Mouse (Mus musculus) megakaryocyte, embryonic 14.5 days (primary cell): ENCODE measurements around the gene Ahcyl1. TPM values are rescaled to one million over a fixed set of nuclear protein-coding genes. Genes with fewer than 3 reads are reported as not detected.
"Not testable (repeated sequence)": the region's sequence is repeated elsewhere in the genome, so short reads cannot be mapped to it uniquely, and the experiment has no call there.

Experiments
- H3K27me3 ChIP-seq: replicated peaks from 2 replicates; pipeline ENCODE3; 2012; ENCODE audit warnings: inconsistent platforms
- H3K36me3 ChIP-seq: replicated peaks from 2 replicates; pipeline ENCODE3; 2012; ENCODE audit warnings: low read length, inconsistent platforms, mixed read lengths
- H3K4me1 ChIP-seq: 2 replicates; pipeline ENCODE4 v1.6.1; 2012; ENCODE audit warnings: inconsistent platforms
- H3K4me3 ChIP-seq: replicated peaks from 2 replicates; pipeline ENCODE3; 2012; ENCODE audit warnings: moderate library complexity, mild to moderate bottlenecking, inconsistent platforms
- H3K9me3 ChIP-seq: 2 replicates; pipeline ENCODE4 v1.6.1; 2012; ENCODE audit warnings: inconsistent platforms
- FLI1 ChIP-seq: IDR thresholded peaks from 2 replicates; pipeline ENCODE4 v1.6.1; 2012; ENCODE audit warnings: low read length, inconsistent platforms, mixed read lengths
- GATA1 ChIP-seq: IDR thresholded peaks from 3 replicates; pipeline ENCODE4 v1.6.1; 2012; ENCODE audit warnings: mixed read lengths, low read length, inconsistent platforms, borderline replicate concordance
- polyA plus RNA-seq: library from polyadenylated mRNA; stranded (reverse); fragments of >175 nt; gene quantifications from 2 replicates; pipeline ENCODE4 v1.2.3, GENCODE M21; 2012; ENCODE audit warnings: low replicate concordance; ENCODE audit not compliant: insufficient read depth

The Ahcyl1 gene
- polyA plus RNA-seq, 1 experiment = 3.6 TPM

DNA sequence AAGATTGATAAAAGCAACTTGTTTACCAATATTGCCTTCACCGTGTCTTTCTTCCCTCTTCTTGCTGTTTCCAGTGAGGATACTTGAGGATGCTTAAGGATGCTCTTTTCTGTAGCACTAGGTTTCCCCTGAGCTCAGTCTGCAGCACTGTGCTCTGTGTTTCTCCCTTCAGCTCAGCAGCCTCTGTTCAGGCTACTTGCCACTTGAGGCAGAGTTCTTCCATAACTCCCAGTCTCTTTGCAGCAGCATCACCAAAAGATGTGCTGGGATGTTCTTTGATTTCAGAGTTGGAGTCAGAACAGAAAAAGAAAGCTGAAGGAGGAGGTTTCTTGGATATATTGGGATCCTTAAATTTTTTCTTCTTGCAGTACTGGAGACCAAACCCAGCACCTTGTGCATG lies 42.3 kb upstream of the Ahcyl1 start:
- no peak for TF ChIP-seq GATA1
- TF ChIP-seq FLI1 = no peak
- peaks cover 12% of the 10 kb centered on the region for H3K36me3 ChIP-seq
- H3K27me3 ChIP-seq = peaks cover 32% of the 10 kb centered on the region
- H3K9me3 ChIP-seq = no peaks in the 10 kb centered on the region
- H3K4me1 ChIP-seq = peaks cover 56% of the 10 kb centered on the region
- H3K4me3 ChIP-seq = no peak overlapping the region

DNA sequence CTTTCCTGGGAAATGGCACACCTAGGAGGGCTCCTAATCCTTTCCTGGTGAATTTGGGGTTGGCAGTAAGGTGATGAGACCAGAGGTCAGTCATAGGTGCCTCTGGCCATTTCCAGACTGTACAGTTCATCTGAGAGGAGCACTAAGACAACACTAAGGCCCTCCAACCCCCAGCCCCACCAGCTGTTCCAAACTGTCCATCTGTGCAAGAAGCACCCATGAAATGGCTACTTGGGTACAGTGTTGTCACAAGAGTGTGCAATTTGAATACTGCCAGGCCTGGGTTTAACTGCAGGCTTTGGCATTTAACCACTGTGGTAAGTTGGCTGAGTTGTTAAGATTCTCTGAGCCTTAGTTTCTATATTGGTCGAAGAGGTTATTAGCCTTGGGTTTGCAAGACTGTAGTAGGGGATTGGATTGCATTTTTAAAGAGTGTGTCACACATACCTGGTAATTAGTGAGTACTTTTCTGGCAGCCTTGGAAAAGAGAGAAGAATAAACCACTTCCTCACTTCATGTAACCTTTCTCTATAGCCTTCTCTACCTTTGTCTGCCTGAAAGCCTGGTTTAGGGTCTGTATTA lies 41.3 kb upstream of the Ahcyl1 start:
- Histone ChIP-seq H3K9me3 (no peaks in the 10 kb centered on the region), H3K4me3 (no peak overlapping the region), H3K4me1 (peaks cover 52% of the 10 kb centered on the region), H3K27me3 (peaks cover 23% of the 10 kb centered on the region), H3K36me3 (peaks cover 9% of the 10 kb centered on the region)
- no peak for TF ChIP-seq FLI1

DNA sequence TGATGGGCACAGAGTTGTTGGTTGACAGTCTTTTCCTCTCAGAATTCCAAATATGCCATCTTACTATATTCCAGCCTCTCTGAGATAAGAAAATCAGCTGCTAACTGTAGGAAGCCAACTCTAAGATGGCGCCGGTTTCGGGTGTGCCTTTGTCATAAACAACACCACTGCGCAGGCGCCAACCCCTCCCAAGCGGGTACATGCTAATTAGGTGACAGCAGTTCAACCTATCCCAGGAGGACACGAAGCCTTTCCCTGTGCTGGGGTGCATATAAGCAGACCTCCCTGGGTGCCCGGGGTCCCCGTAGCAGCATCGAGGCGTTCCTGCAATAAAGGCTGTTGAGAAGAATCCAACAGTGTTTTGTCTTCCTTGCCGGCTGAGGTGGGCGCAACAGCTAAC lies 39.3 kb upstream of the Ahcyl1 start:
- H3K4me3 ChIP-seq, H3K9me3 ChIP-seq, H3K36me3 ChIP-seq: not testable (repeated sequence)
- Histone ChIP-seq H3K27me3 (peaks cover 15% of the 10 kb centered on the region), H3K4me1 (peaks cover 47% of the 10 kb centered on the region)

DNA sequence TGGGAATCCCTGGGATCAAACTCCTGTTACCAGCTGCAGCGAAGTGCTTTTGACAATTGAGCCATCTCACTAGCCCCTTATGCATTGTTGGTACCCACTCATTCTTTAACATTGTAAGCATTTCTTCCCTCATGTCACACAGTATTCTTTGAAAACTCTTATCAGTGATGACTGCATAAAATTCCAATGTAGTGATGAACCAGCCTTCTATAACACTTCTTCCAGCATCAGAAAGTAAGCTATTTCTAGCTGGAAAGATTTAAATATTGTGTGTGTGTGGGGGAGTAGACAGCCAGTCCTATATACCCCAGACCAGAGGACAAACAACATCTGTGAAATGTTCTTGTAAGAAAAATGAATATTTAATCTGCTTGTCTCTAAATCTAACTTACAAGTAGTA lies 37.0 kb upstream of the Ahcyl1 start:
- Histone ChIP-seq H3K27me3 (peaks cover 16% of the 10 kb centered on the region), H3K4me3 (no peak overlapping the region), H3K36me3 (no peaks in the 10 kb centered on the region), H3K9me3 (no peaks in the 10 kb centered on the region), H3K4me1 (peaks cover 39% of the 10 kb centered on the region)
- TF ChIP-seq GATA1 (no peak), FLI1 (no peak)

DNA sequence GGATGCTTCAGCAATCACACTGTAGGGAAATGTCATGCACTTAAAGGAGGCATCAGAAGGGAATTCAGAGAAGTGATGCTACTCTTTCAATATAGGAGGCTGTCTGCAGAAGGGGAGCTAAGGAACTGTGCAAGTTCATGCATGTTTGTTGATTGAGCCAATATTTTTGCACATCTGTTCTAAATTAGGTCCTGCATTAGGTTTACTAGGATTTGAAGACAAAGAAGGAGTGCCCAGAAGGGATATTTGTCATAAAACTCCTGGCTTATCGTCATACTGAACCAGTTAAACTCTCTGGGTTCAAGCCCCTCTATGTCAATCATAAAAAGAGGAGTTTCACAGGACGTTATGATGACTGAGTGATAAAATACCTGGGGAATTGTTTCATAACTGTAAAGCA lies 33.9 kb upstream of the Ahcyl1 start:
- Histone ChIP-seq H3K4me3 (no peak overlapping the region), H3K36me3 (no peaks in the 10 kb centered on the region), H3K4me1 (peaks cover 52% of the 10 kb centered on the region), H3K27me3 (peaks cover 10% of the 10 kb centered on the region), H3K9me3 (peaks cover 6% of the 10 kb centered on the region; the same call in 1 of the 2 replicates)
- TF ChIP-seq GATA1 = no peak
- no peak for TF ChIP-seq FLI1

DNA sequence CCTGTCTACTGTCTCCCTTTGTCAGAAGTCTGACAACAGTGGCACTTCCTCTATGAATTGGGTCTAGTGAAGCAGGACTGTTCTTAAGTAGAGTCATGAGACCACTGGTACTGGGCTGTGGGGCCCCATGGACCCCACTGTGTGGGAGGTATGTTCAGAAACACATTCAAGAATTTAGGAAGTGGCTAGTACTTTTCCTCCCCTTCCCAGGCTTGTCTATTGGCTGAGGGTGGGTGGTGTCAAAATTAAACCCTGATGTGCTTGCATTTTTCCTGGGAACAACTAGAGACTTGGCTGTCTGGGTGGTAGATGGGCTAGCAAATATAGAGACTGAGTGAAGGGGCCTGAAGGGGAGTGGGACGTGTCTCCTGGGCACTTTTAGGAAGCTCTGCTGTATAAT lies 32.1 kb upstream of the Ahcyl1 start:
- TF ChIP-seq FLI1 (no peak), GATA1 (no peak)
- H3K27me3 ChIP-seq = peaks cover 4% of the 10 kb centered on the region
- H3K4me3 ChIP-seq = no peak overlapping the region
- peaks cover 57% of the 10 kb centered on the region for H3K4me1 ChIP-seq
- H3K9me3 ChIP-seq = peaks cover 6% of the 10 kb centered on the region; the same call in 1 of the 2 replicates
- no peaks in the 10 kb centered on the region for H3K36me3 ChIP-seq

DNA sequence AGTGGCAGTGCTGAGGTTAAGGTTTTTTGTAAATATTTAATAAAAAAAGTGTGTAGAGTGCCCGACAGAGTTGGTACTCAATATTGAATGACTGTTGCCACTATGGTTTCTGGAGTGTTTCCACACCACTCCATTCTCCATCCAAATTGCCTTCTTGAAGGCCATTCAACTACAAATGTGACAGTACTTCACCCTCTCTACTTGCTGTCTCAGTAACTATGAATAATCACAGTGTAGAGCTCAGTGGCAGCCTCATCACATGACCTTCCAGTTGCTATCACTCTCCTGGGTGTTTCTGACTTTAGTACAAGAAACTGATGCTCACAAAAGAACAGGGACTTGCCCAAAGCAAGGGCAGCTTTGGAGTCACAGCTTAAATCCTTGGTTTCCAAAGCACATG lies 19.6 kb upstream of the Ahcyl1 start:
- Histone ChIP-seq H3K9me3 (no peaks in the 10 kb centered on the region), H3K4me1 (peaks cover 12% of the 10 kb centered on the region)
- TF ChIP-seq FLI1 (no peak), GATA1 (no peak)

DNA sequence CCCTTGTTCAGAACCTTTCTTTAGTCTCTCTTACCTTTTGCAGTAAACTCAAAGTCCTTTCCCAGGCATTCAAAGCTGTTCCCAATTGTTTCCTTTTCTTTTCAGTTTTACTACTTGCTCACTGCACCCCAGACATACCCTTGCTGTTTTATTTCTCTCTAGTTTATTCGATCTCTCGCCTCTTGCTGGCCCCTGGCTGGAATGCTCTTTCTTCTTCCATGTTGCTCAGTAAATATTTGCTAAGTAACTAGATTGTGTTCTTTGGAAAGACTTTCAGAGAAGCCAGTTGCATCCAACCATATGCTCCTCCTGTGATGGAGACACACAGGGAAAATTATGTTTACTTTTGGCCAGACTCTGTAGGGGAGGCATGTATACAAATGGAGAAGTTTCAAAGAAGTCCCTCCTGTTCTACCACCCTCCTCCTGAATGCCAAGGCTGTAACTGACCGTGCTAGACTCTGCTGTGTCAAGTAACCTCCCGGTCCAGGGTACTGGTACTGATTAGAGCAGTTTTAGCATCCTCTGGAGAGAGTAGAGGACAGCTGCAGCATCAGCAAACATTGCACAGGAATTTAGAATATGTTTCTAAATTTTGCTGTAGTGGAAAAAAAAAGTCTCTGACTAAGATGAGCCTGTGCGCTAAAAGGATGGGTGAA lies 18.0 kb upstream of the Ahcyl1 start:
- no peak overlapping the region for H3K4me3 ChIP-seq
- H3K36me3 ChIP-seq = no peaks in the 10 kb centered on the region
- no peaks in the 10 kb centered on the region for H3K9me3 ChIP-seq
- peaks cover 30% of the 10 kb centered on the region for H3K27me3 ChIP-seq
- TF ChIP-seq FLI1 (no peak), GATA1 (no peak)
- H3K4me1 ChIP-seq = peaks cover 12% of the 10 kb centered on the region

More for the DNA sequence above, 19.6 kb upstream of the Ahcyl1 start:
- Histone ChIP-seq H3K27me3 (peaks cover 30% of the 10 kb centered on the region), H3K36me3 (no peaks in the 10 kb centered on the region), H3K4me3 (no peak overlapping the region)

DNA sequence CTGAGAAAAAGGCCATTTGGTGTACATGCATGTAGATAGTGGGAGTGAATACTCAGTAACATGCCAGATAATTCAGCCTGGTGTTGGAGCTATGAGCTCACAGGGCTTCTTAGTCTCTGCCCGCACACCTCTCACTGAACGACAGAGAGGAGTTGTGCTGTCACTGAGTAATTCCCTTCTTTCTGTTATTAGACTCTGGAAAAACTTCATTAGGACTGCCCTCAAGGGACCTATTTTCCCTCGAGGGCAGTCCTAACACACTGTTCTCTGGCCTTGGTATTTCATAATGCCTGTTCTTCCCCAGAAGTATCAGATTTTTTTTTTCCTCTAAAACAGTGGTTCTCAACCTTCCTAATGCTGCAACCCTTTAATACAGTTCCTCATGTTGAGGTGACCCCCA lies 15.7 kb upstream of the Ahcyl1 start:
- no peaks in the 10 kb centered on the region; the same call in 1 of the 2 replicates for H3K4me1 ChIP-seq
- H3K27me3 ChIP-seq = peaks cover 26% of the 10 kb centered on the region
- no peaks in the 10 kb centered on the region for H3K36me3 ChIP-seq
- TF ChIP-seq FLI1 (no peak), GATA1 (no peak)
- no peaks in the 10 kb centered on the region for H3K9me3 ChIP-seq
- no peak overlapping the region for H3K4me3 ChIP-seq

DNA sequence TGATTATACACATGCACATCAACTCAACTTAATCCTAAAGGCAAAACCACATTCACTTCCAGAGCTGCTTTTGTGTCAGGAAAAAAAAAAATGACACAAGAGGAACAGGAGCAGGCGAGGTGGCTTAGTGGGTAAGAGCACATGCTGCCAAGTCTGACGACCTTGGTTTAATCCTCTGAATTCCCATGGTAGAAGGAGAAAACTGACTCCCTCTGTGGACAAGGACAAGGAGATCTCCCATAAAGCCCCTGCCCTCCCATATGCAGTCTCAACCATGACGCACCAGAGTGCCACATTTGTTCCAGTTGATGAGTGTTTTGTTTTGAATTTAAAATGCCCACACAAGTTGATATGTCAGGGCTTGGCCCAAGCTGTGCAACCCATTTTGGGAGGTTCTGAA lies 12.8 kb upstream of the Ahcyl1 start:
- Histone ChIP-seq H3K4me1 (peaks cover 9% of the 10 kb centered on the region), H3K27me3 (peaks cover 21% of the 10 kb centered on the region), H3K36me3 (no peaks in the 10 kb centered on the region), H3K9me3 (no peaks in the 10 kb centered on the region), H3K4me3 (no peak overlapping the region)
- no peak for TF ChIP-seq GATA1
- no peak for TF ChIP-seq FLI1

DNA sequence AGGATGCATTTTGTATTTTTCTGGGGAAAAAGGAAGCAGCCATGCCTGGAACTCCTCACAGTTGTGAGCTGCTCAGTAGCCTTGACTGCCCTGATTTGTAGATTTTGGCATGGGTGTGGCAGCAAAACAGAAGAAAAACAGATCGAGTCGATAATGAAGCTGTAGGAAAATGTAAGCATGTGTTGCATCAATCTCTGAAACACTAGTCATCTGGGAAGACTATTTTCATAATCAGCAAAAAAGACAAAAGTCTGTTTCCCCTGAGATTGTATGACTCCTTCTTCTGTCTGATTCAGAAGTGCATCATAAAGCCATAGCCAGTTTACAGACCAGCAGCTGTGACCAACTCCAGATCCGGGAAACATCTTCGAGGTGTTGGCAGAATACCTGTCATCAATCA lies 10.9 kb upstream of the Ahcyl1 start:
- Histone ChIP-seq H3K9me3 (no peaks in the 10 kb centered on the region), H3K27me3 (peaks cover 22% of the 10 kb centered on the region), H3K4me1 (peaks cover 11% of the 10 kb centered on the region), H3K4me3 (no peak overlapping the region), H3K36me3 (no peaks in the 10 kb centered on the region)
- TF ChIP-seq GATA1 (no peak), FLI1 (no peak)
